Mouse (Mus musculus) brain, embryonic 14.5 days (tissue): ENCODE measurements at regions not wholly inside any gene's neighbourhood (a gene's known extent, or its start where the extent isn't known, plus 50 kb on each side); places are given as distances from the start of the nearest gene placed in this dataset.

Experiments
- DNase-seq: peaks from one replicate; pipeline ENCODE4 v3.0.0-alpha.2; 2011; ENCODE audit warnings: low read depth
- CTCF ChIP-seq: fragments of 200-500 bp; IDR thresholded peaks from 2 replicates; pipeline ENCODE4 v1.5.1; 2012; ENCODE audit warnings: inconsistent platforms, mild to moderate bottlenecking, moderate library complexity, borderline replicate concordance; ENCODE audit not compliant: insufficient read depth, insufficient read length; ENCODE audit errors: extremely low read depth
- POLR2A ChIP-seq: fragments of 200-500 bp; IDR thresholded peaks from 2 replicates; pipeline ENCODE4 v1.6.1; 2012; ENCODE audit warnings: mild to moderate bottlenecking, inconsistent platforms, borderline replicate concordance; ENCODE audit not compliant: poor library complexity, insufficient read depth, insufficient read length, severe bottlenecking; ENCODE audit errors: extremely low read depth

DNA sequence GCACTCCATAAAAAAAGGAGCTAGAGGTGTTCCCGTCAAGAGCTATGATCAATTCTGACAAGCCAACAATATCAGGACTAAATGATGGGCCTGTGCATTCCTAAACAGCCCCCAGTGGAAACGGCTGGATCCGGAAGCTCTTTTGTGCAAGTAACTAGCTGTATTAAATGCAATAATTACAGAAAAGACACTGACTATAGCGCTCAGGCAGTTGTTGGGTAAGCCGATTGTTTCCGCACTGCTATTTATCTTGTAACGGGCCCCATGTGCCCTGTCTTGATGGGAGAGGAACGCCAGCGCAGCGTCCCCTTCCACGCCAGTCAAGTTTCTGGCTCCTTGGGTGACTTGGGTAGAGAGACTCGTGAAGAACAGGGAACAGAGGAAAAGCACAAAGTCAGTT, 142.4 kb upstream of the Sp8 start:
- DNase-seq, result peak; percentile 46
- TF ChIP-seq CTCF (no peak), POLR2A (no peak)

DNA sequence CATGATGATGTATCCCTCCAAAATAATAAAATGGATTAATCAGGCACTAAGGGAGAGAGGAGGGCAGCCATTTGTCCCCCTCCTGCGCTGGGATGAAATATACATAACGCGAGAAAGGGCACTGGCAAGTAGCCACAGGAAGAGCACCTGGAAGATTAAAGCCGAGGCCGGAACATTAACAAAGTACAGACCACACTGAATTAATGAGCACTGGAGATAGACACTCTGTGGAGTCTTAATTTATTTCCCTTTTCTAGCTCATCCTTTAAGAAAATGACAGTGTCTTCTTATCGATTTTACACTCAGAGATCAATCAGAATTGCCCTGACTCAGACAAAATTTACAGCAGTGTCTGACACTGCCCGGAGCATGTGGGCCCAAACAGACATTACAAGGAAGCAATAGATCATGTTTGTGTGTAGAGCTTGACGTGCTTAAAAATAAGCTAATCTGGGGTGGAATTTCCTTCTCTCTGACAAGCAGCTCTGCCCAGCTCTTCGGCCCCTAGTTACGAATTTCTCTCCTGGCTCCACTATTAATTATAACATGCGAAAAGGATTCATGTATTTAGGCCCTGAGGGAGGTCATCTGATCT, 143.0 kb upstream of the Sp8 start:
- TF ChIP-seq CTCF, result no peak
- no peak for TF ChIP-seq POLR2A

DNA sequence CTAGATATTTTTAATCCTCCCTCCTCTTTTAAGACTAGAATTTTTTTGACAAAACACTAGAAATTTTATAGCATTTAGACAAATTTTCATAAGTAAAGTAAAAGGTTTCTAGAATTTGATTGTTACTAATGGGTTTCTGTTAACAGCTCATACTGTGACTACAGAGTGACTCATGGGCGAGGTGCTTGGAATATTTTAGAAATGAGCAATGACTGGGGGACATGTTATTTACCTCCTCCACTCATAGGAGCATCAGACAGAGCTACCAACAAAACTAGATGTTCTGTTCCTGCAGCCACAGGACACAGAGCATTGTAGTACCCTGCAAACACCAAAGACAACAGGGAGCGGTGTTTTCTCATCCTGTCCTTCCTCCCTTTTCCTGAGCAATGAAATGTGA, 144.3 kb upstream of the Sp8 start:
- TF ChIP-seq CTCF (no peak), POLR2A (no peak)

More for the DNA sequence above, 143.0 kb upstream of the Sp8 start:
- peak; percentile 27 for DNase-seq

DNA sequence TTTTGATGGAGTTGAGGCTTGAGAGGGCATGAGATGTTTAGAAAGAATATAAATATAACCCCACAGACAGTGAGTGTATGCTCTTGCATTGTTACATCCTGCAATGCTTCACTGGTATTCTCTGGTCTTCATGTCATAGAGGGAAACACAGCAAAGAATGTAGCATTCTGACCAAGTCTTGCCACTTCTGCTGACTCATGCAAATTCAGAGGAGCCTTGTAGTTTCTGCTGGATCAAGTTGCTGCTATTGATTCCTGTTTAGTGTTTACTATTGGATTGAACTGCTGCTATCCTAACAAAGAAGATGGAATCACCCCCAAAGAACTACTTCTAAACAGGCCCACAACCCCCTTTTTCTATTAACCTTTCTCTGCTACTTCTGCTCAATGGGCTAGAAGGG, 148.0 kb upstream of the Sp8 start:
- no peak for TF ChIP-seq CTCF
- TF ChIP-seq POLR2A, result no peak
- DNase-seq, result no peak

More for the DNA sequence above, 144.3 kb upstream of the Sp8 start:
- DNase-seq, result no peak

DNA sequence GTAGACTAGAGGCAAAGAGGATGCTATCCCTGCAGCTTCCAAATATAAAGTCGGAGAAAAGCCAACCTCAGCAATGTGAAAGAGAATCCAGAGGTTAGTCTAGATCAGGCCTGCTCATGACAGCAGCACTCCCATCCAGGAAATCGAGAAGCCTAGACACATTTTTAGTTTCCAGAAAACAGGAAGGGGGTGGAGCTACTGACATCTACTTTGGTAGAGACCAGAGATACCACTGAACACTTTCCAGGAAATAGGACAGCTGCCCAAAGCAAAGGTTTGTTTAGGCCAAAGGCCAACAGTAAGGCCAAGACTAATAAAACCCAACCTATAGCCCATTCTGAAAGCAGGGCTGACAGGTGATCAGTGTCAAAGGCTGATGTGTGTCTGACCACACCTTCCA, 151.4 kb upstream of the Sp8 start:
- no peak for DNase-seq
- TF ChIP-seq CTCF (no peak), POLR2A (no peak)

- DNase-seq, result no peak
- TF ChIP-seq POLR2A, result no peak
- no peak for TF ChIP-seq CTCF
Observed at GRCm38 (mm10) chr12:118682902-118683301, 163.2 kb upstream of the Sp8 start.

DNA sequence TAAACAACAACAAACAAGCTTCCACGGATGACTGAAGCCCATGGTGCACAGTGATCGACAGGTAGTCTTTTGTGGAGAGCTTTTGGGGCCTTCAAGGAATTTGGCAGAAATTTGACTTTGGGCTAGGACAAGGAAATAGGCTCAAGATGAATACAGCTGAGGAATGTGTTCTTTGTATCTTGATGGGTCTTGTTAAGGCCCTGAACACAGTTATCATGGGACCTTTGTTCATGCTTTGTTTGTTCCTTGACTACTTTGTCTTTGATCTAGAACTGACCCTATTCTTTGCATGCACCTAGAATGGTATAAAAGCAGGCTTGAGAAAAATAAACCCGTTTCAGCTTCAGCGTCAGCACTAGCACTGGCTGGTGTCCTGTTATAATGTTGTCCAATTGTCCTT, 168.1 kb upstream of the Sp8 start:
- DNase-seq, result no peak
- TF ChIP-seq CTCF (no peak), POLR2A (no peak)

- DNase-seq, result peak; percentile 85
- TF ChIP-seq CTCF (no peak), POLR2A (no peak)
Observed at GRCm38 (mm10) chr12:118661575-118661974, 184.6 kb upstream of the Sp8 start.

GRCm38 (mm10) chr12:118661214-118661486, 185.0 kb upstream of the Sp8 start:
- peak; percentile 92 for DNase-seq
- TF ChIP-seq CTCF, result no peak
- TF ChIP-seq POLR2A, result no peak

GRCm38 (mm10) chr12:118660384-118661213, 185.5 kb upstream of the Sp8 start:
- TF ChIP-seq POLR2A, result no peak
- no peak for TF ChIP-seq CTCF
- DNase-seq, result peak; percentile 46

DNA sequence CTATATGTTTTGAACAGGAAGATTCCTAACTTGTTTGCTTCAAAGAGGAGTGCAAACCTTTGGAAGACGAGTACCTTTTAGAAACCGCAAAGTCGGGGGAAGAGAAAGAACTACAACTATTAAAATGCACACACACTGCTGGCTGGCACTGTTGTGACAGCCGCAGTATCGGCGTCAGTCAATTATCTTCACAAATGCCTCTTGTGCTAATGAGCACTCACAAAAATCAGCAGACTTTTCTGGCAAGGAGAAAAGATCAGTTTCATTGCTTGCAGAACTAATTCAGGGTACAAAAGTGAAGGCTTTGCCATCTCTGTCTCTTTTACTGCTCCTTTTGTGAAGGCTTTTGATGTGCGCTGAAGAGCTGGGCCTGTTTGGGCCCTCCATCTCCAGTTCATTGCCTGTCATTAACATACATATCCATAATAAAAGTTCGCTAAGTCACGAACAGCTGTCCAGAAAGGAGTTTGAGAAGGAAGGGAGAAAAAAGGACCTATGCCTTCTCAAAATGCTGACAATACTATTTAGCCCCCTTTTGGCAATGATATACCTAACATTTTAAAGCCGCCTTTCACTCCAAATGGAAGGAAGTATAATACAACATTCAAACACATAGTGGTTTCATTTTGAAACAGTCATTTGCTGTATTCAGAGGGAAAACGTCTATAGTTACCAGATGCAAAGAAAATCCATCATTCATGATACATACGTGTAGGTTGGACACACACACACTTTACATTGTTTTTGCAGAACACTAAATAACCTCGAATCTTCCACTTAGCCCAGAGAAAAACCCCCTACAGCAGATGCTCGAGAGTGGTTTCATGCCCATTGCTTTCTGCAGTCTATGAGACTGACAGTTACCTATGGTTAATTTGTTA, 186.6 kb upstream of the Sp8 start:
- peak; percentile 90 for DNase-seq
- no peak for TF ChIP-seq CTCF
- no peak for TF ChIP-seq POLR2A
